Mouse (Mus musculus) urinary bladder, postnatal 4 days (tissue): ENCODE data around the gene Fdps.
"Not testable (repeated sequence)": the region's sequence is repeated elsewhere in the genome, so short reads cannot be mapped to it uniquely, and the experiment has no call there.

ENCODE experiments used
- DNase-seq, 2 experiments: peaks; one replicate each; pipeline ENCODE4 v3.0.0; 2021 to 2022; ENCODE audit warnings: low spot score in 2 of 2

Fdps gene

DNA sequence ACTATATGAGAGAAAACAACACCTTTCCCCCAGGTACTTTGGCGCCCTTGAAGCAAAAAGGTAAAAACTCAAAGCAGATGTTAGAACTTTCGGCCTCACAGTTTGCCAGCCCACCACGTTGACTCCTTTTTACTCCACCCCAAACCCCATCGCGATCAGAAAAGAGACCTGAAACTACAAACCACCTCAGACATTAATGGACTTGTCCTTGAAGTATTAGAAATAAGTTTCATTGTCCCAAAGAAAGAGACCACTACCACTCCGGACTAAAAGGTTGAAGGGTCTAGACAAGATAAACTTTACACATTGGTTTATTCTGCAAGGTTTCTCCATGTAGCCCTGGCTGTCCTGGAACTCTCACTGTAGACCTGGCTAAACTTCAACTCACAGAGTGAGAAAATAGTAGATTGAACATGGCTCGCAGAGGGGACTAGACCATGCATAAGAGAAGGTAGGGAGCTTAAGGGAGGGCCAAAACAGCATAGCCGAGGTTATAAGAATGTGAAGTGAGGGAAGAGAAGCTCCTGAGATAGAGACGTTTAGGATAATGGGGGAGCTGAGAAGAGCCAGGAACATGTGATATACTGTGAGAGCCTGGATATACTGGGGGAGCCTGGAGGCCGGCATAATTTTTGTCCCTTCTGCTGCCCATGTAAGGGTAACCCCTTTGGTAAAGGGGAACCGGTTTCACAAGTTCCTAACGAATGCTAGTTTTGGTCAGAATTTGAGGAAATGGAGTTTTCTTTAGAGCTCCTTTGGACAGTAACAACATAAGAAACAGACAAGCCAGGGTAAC is 934 bp upstream of the Fdps start:
- no peak for DNase-seq

DNA sequence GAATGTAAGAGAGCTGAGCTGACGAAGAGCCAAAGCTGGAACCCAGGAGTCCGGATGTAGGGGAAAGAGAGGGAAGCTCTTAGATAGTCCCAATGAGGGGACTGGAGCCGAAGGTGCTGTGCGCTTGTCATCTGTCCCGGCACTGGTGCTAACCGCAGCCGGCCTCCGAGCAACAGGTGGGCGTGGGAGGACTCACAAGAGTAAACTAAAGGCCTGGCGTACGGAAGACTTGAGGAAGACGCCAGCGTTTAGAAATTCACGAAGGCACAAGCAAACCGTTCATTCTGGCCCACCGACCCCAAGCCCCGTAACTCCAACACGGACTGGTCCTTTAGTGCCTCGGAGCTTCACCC is 324 bp downstream of the Fdps start:
- no peak for DNase-seq

DNA sequence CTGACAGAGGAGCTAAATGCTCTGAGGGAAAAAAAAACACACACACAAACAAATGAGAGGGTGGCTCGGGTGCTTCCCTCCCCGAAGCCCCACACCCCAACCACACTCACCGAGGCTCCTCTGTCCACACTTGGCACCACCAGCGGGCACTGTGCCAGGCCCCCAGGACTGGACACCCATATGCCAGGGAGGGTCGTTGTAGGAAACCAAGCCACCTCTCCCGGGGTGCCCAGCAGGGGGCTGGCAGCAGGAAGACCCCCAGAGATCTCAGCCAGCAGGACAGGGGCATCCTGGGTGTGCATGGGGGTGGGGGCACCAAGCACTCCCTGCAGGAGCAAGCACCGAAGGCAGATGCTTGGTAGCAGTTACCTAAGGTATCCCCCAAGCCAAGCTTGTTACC is 948 bp downstream of the Fdps start, which contains the start of gene Gm43738:
Gm43738 (minus strand) TSS at position 289 of the 400 bp plus-strand sequence.
- no peak for DNase-seq

DNA sequence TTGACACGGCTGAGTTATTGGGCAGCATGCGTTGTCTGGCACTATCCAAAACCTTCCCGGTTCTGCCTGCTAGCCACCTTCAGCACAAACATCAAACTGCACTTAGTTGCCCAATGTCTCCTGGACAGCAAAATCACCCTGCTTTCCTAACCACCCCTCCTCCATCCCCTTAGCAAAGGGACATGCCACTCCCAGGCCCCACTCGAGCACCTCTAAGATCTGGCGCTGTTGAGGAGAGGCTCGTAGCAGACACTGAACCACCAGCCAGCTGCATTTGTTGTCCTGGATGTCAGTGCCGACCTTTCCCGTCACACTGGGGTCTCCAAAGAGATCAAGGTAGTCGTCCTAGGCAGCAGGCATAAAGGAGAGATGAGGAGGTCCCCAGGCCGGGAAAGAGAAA is 7.7 kb downstream of the Fdps start:
- no peak for DNase-seq

DNA sequence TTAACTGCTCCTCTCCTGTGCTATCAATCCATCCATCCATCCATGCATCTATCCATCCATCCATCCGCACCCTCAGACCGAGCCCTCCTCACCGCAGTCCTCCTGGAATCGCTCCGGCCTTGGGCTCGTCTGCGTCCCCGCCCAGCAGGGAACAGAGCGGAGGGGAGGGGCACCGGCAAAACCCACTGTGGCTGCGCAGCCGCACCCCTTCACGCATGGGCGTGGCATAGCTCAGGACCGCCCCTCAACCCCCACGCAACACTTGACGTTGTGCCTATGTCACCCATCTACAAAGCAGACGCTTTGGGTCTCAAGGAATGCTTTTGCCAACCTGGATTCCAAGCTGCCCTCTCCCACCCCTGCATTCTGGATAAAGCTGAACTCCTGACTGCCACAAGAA is 8.6 kb downstream of the Fdps start, which contains the start of gene Rusc1:
Rusc1 (minus strand) TSS at position 137 of the 400 bp plus-strand sequence.
- peak; percentile 79 to 88 for DNase-seq

DNA sequence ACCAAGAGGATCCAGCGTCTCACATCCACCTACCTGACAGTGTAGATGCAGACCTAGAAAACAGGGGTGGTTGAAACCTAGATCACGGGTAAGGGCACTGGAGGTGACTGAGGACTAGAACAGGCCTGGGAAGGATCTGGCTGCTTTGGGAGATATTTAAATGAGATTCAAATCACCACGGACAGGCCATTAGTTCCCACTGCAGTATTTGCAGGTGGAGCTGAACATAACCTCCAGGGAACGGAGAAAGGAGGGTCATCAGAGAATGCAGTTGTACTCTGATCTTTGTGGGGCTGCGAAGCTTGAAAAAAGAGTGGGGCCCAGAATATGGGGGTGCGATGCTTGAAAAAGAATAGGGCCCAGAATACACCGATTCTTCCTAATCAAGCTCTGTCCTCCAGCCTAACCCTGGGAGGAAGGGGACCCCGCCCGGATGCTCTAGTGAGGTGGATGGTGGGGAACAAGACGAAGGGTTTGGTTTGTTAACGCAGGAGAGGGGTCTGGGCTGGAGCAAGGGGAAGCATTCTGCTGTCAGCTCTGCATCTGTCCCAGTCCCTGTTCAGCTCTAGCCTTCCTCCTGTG is 9.2 kb downstream of the Fdps start:
- DNase-seq, result no peak

DNA sequence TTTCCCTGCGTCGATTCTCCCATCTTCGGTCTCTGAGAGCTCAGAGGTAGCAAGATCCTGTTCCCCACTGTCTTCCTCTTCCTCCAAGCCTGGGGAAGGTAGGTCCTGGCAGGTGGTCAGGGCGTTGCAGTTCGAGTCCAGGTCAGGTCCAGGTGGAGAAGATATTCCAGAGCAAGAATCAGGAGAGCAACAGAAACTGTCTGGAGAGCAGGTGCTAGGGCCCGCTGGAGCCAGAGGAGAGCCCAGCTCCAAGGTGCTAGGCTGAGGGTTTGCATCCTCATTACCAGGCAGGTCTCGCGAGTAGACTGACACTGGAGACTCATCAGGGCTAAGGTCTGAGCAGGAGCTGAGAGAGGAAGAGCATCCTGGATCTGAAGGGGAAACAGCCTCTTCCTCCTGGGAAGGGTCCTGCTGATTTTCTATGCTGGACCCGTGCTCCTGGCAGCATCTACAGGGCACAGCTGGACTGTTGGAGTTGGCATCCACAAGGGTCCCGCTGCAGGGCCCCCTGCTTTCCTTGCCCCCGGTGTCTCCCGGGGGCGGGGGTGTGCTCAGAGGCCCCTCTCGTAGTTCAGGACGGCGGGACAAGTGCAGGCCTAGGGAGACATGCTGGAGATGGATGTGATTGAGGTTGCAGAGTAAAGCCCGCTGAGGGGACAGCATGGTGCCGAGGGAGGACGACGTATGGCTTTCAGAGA is 9.8 kb downstream of the Fdps start:
- no peak for DNase-seq

DNA sequence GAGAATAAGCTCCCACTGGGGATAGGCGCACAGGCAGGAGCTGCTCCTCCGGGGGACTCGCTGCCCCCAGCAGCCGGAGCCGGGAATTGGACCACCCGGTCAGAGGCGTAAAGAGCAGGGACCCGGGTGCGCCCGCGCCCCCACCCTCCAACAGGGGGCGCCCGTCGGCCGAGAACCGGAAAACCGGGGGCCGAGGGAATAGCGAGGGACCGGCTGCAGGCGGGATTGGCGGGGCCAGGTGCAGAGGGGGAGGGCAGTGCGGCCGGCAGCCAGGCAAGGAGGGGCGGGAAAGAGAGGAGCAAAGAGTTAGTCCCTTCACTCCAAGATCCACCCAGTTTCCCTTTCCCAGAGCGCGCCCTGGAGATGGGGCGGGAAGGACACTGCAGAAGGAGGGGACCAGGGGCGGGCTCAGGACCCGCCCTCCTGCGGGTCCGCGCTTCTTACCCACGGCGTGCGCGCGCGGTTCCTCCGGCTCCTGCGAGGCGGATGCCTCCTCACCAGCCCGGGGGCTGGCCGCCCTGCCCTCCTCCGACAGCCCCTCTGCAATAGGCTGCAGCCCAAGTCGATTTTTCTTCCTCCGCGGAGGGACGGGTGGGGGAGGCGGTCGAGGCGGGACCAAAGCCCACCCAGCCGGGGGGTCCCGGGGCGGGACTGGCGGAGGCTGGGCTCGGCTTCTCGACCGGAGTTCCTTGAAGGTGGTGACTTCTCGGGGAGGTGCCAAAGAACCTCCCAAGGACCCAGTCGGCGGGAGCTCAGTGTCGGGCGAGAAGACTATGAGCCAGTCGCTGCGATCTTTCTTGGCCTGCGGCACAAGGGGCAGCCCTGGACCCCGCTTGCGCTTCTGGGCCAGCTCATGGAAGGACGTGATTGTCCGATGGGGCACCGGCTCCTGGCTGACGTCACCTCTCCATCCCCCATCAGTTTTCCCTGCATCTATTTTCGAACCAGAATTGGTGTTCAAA is 10.8 kb downstream of the Fdps start:
- peak; percentile 79 to 80 for DNase-seq

DNA sequence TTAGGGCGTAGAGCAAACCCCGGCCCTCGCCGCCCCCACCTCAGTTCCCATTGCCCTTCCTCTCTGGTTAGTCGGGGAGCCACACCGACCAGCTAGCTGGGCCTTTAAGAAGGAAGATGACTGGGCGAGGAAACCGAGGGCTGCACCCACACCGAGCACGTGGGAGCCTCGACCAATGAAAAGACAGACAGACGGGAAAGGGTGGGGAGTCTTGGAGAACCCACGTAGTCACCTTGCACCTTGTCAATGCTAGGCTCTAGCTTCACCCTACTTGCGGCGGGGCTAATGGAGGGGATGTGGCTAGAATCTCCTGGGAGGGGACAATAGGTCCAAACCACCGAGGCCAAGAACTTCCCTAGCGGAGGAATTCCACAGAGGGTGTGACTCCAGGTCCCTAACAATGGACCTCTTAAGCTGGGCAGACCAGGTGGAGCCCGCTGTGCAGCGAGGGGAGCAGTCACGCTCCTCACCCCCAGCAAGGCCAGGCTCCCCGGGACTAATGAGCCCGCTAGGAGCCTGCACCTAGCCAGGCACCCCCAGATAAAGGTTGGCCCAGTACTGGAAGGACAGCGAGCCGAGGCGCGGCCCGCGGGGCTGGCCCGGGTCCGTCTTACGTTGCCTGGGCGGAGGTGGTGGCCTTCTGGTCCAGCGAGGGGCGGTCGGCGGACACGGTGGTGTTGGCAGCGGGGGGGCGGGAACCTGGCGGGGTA is 11.7 kb downstream of the Fdps start:
- peak; percentile 78 for DNase-seq

DNA sequence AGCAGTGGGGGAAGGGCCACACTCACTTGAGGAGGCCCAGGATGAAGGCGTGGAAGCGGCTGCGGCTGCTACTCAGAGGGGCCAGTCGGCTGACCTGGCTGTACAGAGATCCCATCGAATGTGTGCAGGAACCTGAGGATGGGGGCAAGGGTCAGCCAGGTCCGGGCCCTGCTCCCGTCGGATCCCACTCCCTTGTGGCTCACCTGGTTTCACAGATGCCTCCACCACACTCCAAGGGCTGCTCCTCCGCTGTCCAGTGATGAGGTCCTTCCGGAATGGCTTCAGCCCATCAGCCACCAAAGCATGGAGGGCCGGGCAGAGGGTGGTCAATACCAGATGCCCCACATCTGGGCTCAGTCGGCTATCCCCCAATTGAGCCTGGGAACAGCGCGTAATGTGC is 12.8 kb downstream of the Fdps start:
- no peak for DNase-seq

DNA sequence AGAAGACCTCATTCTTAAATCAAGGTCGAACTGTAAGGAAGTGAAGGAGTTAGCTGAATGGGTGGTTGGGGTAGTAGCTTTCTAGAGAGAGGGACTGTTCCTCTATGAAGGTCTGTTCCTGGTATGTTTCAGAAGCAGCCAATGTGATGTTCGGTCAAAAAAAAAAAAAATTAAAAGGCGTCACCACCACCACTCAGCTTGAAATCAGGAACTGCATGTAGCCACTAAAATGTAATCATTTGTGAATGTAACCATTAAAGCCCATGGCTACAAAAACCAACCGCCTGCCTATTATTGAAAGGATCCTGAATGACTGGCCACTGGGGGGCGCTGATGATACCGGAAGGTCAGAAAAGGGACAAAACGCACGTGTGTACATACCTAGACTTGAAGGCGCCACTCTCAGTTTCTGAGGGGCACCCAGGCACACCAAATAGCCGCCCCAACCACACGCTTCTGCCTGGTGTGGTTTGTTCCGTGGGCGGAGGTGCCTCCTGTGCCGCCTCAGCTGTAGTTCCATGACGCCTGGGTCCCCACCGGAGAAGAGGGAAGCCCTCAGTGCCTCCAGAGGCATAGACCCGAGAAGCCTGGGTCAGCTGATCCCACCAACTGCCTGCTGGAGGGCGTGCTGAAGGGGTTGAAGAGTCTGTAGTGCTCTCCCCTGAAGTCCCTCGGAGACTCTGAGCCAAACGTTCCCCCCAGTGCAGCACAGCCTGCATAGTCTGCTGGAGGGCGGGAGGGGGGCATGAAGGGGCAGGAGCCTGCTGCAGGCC is 14.2 kb downstream of the Fdps start:
- DNase-seq, result peak; percentile 71 to 91

DNA sequence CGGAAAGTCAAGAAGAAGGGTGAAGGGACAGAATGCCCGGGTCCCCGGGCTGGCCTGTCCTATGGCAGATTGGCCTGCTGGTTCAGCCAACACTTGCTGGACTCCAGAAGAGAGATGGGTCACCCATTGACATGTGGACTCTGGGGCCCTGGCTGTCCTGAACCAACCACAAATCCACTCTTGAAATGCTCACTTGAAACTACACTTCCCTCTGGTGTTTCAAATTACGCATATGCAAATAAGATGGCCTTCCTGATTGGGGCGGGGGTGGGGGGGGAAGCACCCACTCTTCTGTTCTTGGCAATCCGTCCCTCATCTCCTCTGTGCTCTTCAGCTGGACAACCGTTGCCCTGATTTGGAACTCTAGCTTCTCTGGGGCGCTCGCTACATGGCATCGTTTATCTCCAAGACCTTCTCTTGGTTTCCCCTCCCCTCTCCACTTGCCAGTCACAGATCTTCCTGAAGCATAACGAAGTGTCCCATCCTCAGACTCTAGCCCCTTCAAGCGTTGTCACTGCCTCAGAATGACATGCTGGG is 17.0 kb downstream of the Fdps start:
- no peak for DNase-seq

DNA sequence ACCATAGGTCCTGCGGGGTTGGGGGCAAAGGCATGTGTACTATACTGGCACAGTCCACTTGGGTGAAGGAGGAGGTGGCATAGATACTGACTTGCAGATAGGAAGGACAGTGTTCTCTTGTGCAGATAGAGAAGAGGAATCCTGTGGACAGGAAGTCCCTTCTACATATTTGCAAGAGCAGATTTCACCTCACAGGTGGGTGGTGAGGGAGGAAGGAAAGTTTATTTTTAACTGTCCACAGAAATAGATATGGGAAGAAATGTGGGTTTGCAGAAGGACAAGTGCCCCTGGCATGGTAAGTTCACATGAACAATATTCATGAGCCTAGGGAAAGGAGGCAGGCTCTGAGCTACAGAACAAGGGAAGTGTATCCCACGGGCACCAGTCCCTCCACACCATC is 17.6 kb downstream of the Fdps start:
- DNase-seq, result no peak

DNA sequence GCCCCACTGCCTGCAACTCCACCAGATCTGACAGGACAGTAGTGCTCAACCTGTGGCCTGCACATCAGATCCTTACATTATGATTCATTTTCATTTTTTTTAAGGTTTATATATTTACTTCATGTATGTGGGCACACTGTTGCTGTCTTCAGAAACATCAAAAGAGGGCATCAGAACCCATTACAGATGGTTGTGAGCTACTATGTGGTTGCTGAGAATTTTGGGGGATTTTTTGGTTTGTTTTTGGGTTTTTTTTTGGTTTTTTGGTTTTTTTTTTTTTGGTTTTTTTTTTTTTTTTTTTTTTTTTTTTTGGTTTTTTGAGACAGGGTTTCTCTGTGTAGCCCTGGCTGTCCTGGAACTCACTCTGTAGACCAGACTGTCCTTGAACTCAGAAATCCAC is 19.5 kb downstream of the Fdps start:
- not testable (repeated sequence) for DNase-seq

DNA sequence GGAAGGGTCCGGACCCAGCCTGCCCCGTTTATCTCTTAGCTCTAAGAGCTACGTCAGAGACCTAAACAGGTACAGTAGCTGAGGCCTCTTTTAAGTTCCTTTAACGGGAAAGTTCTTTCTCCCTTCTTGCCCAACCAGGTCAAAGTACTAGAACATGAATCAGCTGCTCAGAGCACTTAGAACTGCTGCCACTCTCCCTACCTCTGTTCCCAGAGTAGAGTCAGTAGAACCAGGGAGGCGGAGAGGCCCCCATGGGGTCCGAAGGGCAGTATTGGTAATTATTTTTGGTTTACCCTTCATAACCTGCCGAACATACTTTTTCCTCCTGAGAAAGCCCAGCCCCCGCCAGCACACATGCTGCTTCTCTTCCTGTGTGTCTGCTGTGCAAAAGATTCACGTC is 24.4 kb downstream of the Fdps start:
- no peak for DNase-seq

DNA sequence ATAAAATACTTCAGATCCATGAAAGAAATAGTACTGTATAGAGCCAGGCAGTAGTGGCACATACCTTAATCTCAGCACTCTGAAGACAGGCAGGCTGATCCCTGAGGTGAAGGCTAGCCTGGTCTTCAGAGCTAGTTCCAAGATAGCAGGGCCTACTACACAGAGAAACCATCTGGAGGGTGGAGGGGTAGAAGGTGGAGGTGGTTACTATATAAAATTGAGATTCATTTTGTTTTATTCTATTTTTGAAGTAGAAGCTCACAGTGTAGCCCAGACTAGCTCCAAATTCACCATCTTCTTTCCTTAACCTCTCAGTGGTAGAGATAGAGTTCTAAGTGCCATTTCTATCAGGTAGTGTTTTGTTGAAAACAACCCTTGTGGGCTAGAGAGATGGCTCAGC is 34.5 kb downstream of the Fdps start:
- DNase-seq, result no peak

DNA sequence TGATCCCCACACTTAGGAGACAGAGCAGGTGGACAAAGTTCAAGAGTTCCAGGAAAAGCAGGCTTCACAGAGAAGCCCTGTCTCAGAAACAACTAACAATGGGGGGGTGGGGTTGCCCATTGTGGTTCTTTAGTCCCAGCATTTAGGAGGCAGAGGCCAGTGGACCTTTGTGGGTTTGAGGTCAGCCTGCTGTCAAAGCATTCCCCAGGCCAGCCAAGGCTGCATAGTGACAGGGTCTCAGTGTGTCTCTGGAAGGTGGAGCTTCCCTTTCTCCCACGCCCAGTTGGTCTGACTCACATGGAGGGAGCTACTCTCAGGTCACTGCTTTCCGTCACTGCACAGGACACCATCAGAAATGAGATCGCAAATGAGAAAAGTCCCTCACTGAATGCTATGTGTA is 40.1 kb downstream of the Fdps start:
- no peak for DNase-seq

DNA sequence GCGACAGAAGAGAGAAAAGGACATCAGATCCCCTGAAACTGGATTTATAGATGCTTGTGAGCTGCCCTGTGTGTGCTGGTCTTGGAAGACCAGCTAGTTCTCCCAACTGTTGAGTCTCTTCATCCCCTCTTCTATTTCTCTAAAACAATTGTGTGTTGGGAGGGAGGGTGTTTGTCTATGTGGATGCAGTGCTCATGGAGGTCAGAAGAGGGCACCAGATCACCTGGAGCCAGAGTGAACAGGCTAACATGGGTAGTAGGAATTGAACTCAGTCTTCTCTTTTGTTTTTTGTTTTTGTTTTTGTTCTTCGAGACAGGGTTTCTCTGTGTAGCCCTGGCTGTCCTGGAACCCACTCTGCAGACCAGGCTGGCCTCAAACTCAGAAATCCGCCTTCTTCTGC is 43.0 kb downstream of the Fdps start:
- no peak for DNase-seq

DNA sequence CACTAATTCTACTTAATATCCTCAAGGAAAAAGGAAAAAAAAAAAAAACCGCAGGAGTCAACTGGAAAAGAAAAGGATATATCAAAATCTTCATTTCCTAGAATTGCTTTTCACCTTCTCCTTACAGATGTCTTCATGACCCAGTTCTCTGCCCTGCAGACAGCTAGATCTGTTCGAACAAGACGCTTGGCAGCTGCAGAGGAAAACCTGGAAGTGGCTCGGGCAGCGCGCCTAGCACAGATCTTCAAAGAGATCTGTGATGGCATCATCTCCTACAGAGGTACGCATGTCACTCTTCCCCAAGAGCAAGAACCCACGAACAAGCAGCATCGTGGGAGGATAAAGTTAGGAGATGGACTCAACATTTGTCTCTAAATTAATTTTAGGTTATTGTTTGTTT is 43.4 kb downstream of the Fdps start:
- DNase-seq, result no peak
